In the genomic region with DNA sequence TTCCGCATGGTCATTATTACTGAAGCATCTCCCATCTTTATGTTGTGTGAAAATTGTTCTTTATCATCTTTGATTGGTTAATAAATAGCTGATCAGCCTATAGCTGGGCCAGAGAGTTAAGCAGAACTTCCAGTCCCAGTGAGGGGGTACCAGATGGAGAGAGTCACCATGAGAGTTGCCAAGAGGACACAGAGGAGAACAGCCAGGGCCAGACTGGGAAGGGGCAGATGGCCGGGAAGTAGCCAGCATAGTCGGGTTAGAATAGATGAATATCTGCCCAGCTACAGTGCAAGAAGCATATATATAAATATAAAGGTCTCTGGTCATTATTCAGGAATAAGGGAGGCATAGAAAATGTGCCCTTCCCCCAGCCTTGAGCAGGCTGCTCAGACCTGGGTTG, we compare ENCODE assay signal across 21 mouse cellular contexts.
"Had no signal": no experiment of that assay in that cellular context is flagged by ENCODE, and none has a peak within 500 bp of the region (broad histone marks: within the 10 kb centered on the region; RNA-seq: fewer than 3 reads in every experiment).

No protein-coding gene starts in this region.

- H3K9me3 ChIP-seq: embryonic facial prominence, embryonic 10.5 days; embryonic facial prominence, embryonic 12.5 days; embryonic facial prominence, embryonic 13.5 days; embryonic facial prominence, embryonic 15.5 days; forebrain, embryonic 10.5 days; forebrain, embryonic 12.5 days; forebrain, embryonic 13.5 days; forebrain, embryonic 15.5 days; heart, embryonic 10.5 days; heart, embryonic 12.5 days; heart, embryonic 13.5 days had no signal

- H3K27ac ChIP-seq: embryonic facial prominence, embryonic 10.5 days; embryonic facial prominence, embryonic 12.5 days; embryonic facial prominence, embryonic 13.5 days; embryonic facial prominence, embryonic 15.5 days; forebrain, embryonic 10.5 days; forebrain, embryonic 12.5 days; forebrain, embryonic 13.5 days; forebrain, embryonic 15.5 days; gastrocnemius, adult 2 months; heart, adult 2 months; heart, embryonic 10.5 days; heart, embryonic 13.5 days had no signal

- H3K4me3 ChIP-seq: embryonic facial prominence, embryonic 10.5 days; embryonic facial prominence, embryonic 12.5 days; embryonic facial prominence, embryonic 13.5 days; embryonic facial prominence, embryonic 15.5 days; erythroblast, embryonic 14.5 days; forebrain, embryonic 10.5 days; forebrain, embryonic 12.5 days; forebrain, embryonic 13.5 days; forebrain, embryonic 15.5 days; gastrocnemius, adult 2 months; heart, adult 2 months; heart, embryonic 10.5 days; heart, embryonic 12.5 days; heart, embryonic 13.5 days had no signal

- H3K36me3 ChIP-seq: embryonic facial prominence, embryonic 10.5 days; embryonic facial prominence, embryonic 12.5 days; embryonic facial prominence, embryonic 13.5 days; embryonic facial prominence, embryonic 15.5 days; forebrain, embryonic 10.5 days; forebrain, embryonic 12.5 days; forebrain, embryonic 15.5 days; heart, embryonic 10.5 days; heart, embryonic 12.5 days; heart, embryonic 13.5 days had no signal

- H3K9ac ChIP-seq: embryonic facial prominence, embryonic 12.5 days; embryonic facial prominence, embryonic 13.5 days; embryonic facial prominence, embryonic 15.5 days; forebrain, embryonic 12.5 days; forebrain, embryonic 13.5 days; forebrain, embryonic 15.5 days; forebrain, postnatal 0 days; heart, embryonic 12.5 days; heart, embryonic 13.5 days had no signal

- DNase-seq: cerebellum, postnatal 14 days; forebrain, postnatal 0 days; gastrocnemius, adult 2 months; gastrocnemius, postnatal 10 days; gastrocnemius, postnatal 14 days; gastrocnemius, postnatal 25 days; gastrocnemius, postnatal 36 days; heart, adult 18-20 months; heart, adult 2 months had no signal
